Mouse (Mus musculus) heart, embryonic 12.5 days (tissue): ENCODE measurements around the gene Icmt. TPM values are rescaled to one million over a fixed set of nuclear protein-coding genes. Genes with fewer than 3 reads are reported as not detected.
A peak's percentile ranks its signal among the peaks of the same experiment; 100 is the strongest.

Experiments
- ATAC-seq: fragments of 200-750 bp; cut with Nextera tagmentation; 2 replicates; pipeline ENCODE4 v1.8.0; 2017; ENCODE audit warnings: moderate TSS enrichment, moderate library complexity; ENCODE audit not compliant: insufficient number of reproducible peaks, low FRiP score
- H3K27ac ChIP-seq: fragments of 300-500 bp; sonication (generic); 2 replicates; pipeline ENCODE4 v1.5.1; 2016; ENCODE audit warnings: mild to moderate bottlenecking, moderate library complexity; ENCODE audit not compliant: poor library complexity, severe bottlenecking
- H3K27me3 ChIP-seq: fragments of 300-500 bp; sonication (generic); replicated peaks from 2 replicates; pipeline ENCODE4 v1.6.1; 2016; ENCODE audit warnings: mild to moderate bottlenecking, moderate library complexity
- H3K36me3 ChIP-seq: fragments of 300-500 bp; sonication (generic); 2 replicates; pipeline ENCODE4 v1.6.1; 2016; ENCODE audit warnings: mild to moderate bottlenecking, moderate library complexity
- H3K4me1 ChIP-seq: fragments of 300-500 bp; sonication (generic); replicated peaks from 2 replicates; pipeline ENCODE4 v1.6.1; 2016; ENCODE audit warnings: mild to moderate bottlenecking
- H3K4me2 ChIP-seq: fragments of 300-500 bp; sonication (generic); 2 replicates; pipeline ENCODE4 v1.6.1; 2016; ENCODE audit warnings: mild to moderate bottlenecking, moderate library complexity
- H3K4me3 ChIP-seq: fragments of 300-500 bp; sonication (generic); 2 replicates; pipeline ENCODE4 v1.5.1; 2016; ENCODE audit warnings: mild to moderate bottlenecking
- H3K9ac ChIP-seq: fragments of 300-500 bp; sonication (generic); 2 replicates; pipeline ENCODE4 v1.6.1; 2016; ENCODE audit warnings: mild to moderate bottlenecking, moderate library complexity
- H3K9me3 ChIP-seq: fragments of 300-500 bp; sonication (generic); replicated peaks from 2 replicates; pipeline ENCODE4 v1.6.1; 2016; ENCODE audit warnings: mild to moderate bottlenecking, moderate library complexity
- WGBS: fragments of 180-500 bp; shearing (Covaris S2); methylation state at CpG from one replicate; pipeline ENCODE4 v1.1.7; 2016; 5-methylcytosine and 5-hydroxymethylcytosine counted together
- polyA plus RNA-seq: library from polyadenylated mRNA; unstranded; fragments of >200 nt; fragmentation: Nextera tagmentation; extraction: Ambion mirVana; gene quantifications from 2 replicates; pipeline ENCODE4 v1.2.1, GENCODE M21; 2016

Gene Icmt
- polyA plus RNA-seq, 1 experiment from 2014 or later: 25.4 TPM

- peaks cover 66% of the 10 kb centered on the region for H3K4me1 ChIP-seq
- H3K27me3 ChIP-seq: no peaks in the 10 kb centered on the region
- no peak overlapping the region for H3K4me3 ChIP-seq
- H3K9me3 ChIP-seq: no peaks in the 10 kb centered on the region
- 66% methylated on average over 5 of the region's 5 CpGs for WGBS
- peaks cover 18% of the 10 kb centered on the region for H3K36me3 ChIP-seq
- H3K27ac ChIP-seq: peak overlapping the region; percentile 12; the same call in 1 of the 2 replicates
- no peak for ATAC-seq
- H3K4me2 ChIP-seq: no peak overlapping the region
- 0 out of 2 replicates have a peak overlapping the region, but pooled peaks have one; percentile 29 for H3K9ac ChIP-seq
Measured at GRCm38 (mm10) chr4:152265791-152266190, 31.2 kb upstream of the Icmt start.

- Histone ChIP-seq H3K4me1 (peaks cover 62% of the 10 kb centered on the region), H3K27me3 (no peaks in the 10 kb centered on the region), H3K9ac (peak overlapping the region; percentile 29; the same call in 1 of the 2 replicates), H3K4me2 (no peak overlapping the region), H3K9me3 (no peaks in the 10 kb centered on the region), H3K4me3 (no peak overlapping the region), H3K36me3 (peaks cover 15% of the 10 kb centered on the region), H3K27ac (peak overlapping the region; percentile 12; the same call in 1 of the 2 replicates)
- 49% methylated on average over 10 of the region's 10 CpGs for WGBS
- no peak for ATAC-seq
Measured at GRCm38 (mm10) chr4:152266236-152266895, 30.7 kb upstream of the Icmt start.

GRCm38 (mm10) chr4:152267748-152268369, 29.2 kb upstream of the Icmt start:
- Histone ChIP-seq H3K4me3 (no peak overlapping the region), H3K4me1 (peaks cover 62% of the 10 kb centered on the region), H3K4me2 (no peak overlapping the region), H3K9me3 (no peaks in the 10 kb centered on the region), H3K27me3 (no peaks in the 10 kb centered on the region), H3K9ac (no peak overlapping the region), H3K36me3 (peaks cover 15% of the 10 kb centered on the region), H3K27ac (no peak overlapping the region)
- ATAC-seq: no peak
- 67% methylated on average over 13 of the region's 13 CpGs for WGBS

GRCm38 (mm10) chr4:152269967-152270366, 27.1 kb upstream of the Icmt start:
- H3K4me2 ChIP-seq: no peak overlapping the region
- ATAC-seq: no peak
- no peak overlapping the region for H3K4me3 ChIP-seq
- no peak overlapping the region for H3K9ac ChIP-seq
- H3K27ac ChIP-seq: no peak overlapping the region
- H3K36me3 ChIP-seq: peaks cover 12% of the 10 kb centered on the region
- H3K9me3 ChIP-seq: no peaks in the 10 kb centered on the region
- WGBS: 84% methylated on average over 13 of the region's 13 CpGs
- H3K27me3 ChIP-seq: no peaks in the 10 kb centered on the region
- H3K4me1 ChIP-seq: peaks cover 60% of the 10 kb centered on the region

GRCm38 (mm10) chr4:152270599-152270998, 26.4 kb upstream of the Icmt start:
- no peaks in the 10 kb centered on the region for H3K9me3 ChIP-seq
- peaks cover 6% of the 10 kb centered on the region for H3K36me3 ChIP-seq
- no peak overlapping the region for H3K9ac ChIP-seq
- peaks cover 5% of the 10 kb centered on the region for H3K27me3 ChIP-seq
- no peak overlapping the region for H3K27ac ChIP-seq
- H3K4me2 ChIP-seq: no peak overlapping the region
- H3K4me1 ChIP-seq: peaks cover 64% of the 10 kb centered on the region
- 68% methylated on average over 9 of the region's 9 CpGs for WGBS
- H3K4me3 ChIP-seq: no peak overlapping the region
- ATAC-seq: no peak

GRCm38 (mm10) chr4:152271334-152271733, 25.7 kb upstream of the Icmt start:
- WGBS: 88% methylated on average over 11 of the region's 11 CpGs
- Histone ChIP-seq H3K27ac (0 out of 2 replicates have a peak overlapping the region, but pooled peaks have one; percentile 84), H3K27me3 (peaks cover 9% of the 10 kb centered on the region), H3K36me3 (peaks cover 6% of the 10 kb centered on the region), H3K4me2 (no peak overlapping the region), H3K4me1 (peaks cover 63% of the 10 kb centered on the region), H3K9ac (no peak overlapping the region), H3K9me3 (no peaks in the 10 kb centered on the region), H3K4me3 (no peak overlapping the region)
- no peak for ATAC-seq

GRCm38 (mm10) chr4:152272006-152272405, 25.0 kb upstream of the Icmt start:
- no peak for ATAC-seq
- H3K4me1 ChIP-seq: peaks cover 67% of the 10 kb centered on the region
- WGBS: 61% methylated on average over 7 of the region's 7 CpGs
- peak overlapping the region; percentile 18; the same call in 1 of the 2 replicates for H3K9ac ChIP-seq
- H3K4me3 ChIP-seq: no peak overlapping the region
- H3K27me3 ChIP-seq: peaks cover 9% of the 10 kb centered on the region
- peaks cover 6% of the 10 kb centered on the region for H3K36me3 ChIP-seq
- H3K4me2 ChIP-seq: no peak overlapping the region
- H3K9me3 ChIP-seq: no peaks in the 10 kb centered on the region
- H3K27ac ChIP-seq: peak overlapping the region; percentile 84

- Histone ChIP-seq H3K9ac (no peak overlapping the region), H3K4me2 (peak overlapping the region; percentile 98; the same call in 1 of the 2 replicates), H3K9me3 (no peaks in the 10 kb centered on the region), H3K36me3 (peaks cover 6% of the 10 kb centered on the region), H3K27ac (peak overlapping the region; percentile 84), H3K4me3 (no peak overlapping the region), H3K27me3 (peaks cover 9% of the 10 kb centered on the region), H3K4me1 (peaks cover 66% of the 10 kb centered on the region)
- no peak for ATAC-seq
- whole genome bisulfite sequencing: 30% methylated on average over 9 of the region's 9 CpGs
Measured at GRCm38 (mm10) chr4:152272449-152273049, 24.5 kb upstream of the Icmt start.

GRCm38 (mm10) chr4:152273191-152273590, 23.8 kb upstream of the Icmt start:
- no peak for ATAC-seq
- Histone ChIP-seq H3K9me3 (no peaks in the 10 kb centered on the region), H3K4me3 (peak overlapping the region; percentile 81; the same call in 1 of the 2 replicates), H3K4me2 (peak overlapping the region; percentile 98), H3K4me1 (peaks cover 64% of the 10 kb centered on the region), H3K9ac (peak overlapping the region; percentile 91; the same call in 1 of the 2 replicates), H3K27ac (peak overlapping the region; percentile 84), H3K27me3 (peaks cover 9% of the 10 kb centered on the region), H3K36me3 (peaks cover 5% of the 10 kb centered on the region)
- 33% methylated on average over 3 of the region's 3 CpGs for WGBS

- Histone ChIP-seq H3K36me3 (peaks cover 3% of the 10 kb centered on the region; the same call in 1 of the 2 replicates), H3K9ac (peak within 1 kb of the TSS; percentile 91), H3K27me3 (peaks cover 10% of the 10 kb centered on the region), H3K27ac (peak within 1 kb of the TSS; percentile 84), H3K4me3 (peak within 1 kb of the TSS; percentile 81), H3K4me1 (peaks cover 64% of the 10 kb centered on the region), H3K9me3 (no peaks in the 10 kb centered on the region), H3K4me2 (peak within 1 kb of the TSS; percentile 98)
- WGBS: under 1% methylated on average over 20 of the region's 48 CpGs
- ATAC-seq: peak; percentile 60
Measured at GRCm38 (mm10) chr4:152273621-152274236, 23.3 kb upstream of the Icmt start, which contains the start of gene Gpr153. Gene Gpr153, plus strand, starts transcription at chr4:152274232.
